Mouse (Mus musculus): ENCODE measurements around the gene Ifitm5. TPM values are rescaled to one million over a fixed set of nuclear protein-coding genes. Genes with fewer than 3 reads are reported as not detected.

Gene Ifitm5
- polyA plus RNA-seq, 1 experiment from 2014 or later = 179 TPM

GRCm38 (mm10) chr7:140955758-140956555 is 5.9 kb upstream of the Ifitm5 start, which contains the start of the genes Gm45717 and Ifitm2:
Gm45717 (minus strand) TSS chr7:140955937.
Ifitm2 (minus strand) TSS chr7:140955987.
- H3K36me3 ChIP-seq (ENCODE audit: control insufficient read depth, insufficient read depth, low read length) = 0 out of 2 replicates have a peak, but pooled peaks cover 10% of the 10 kb centered on the region
- peak within 1 kb of the TSS; percentile 71 for H3K9ac ChIP-seq (ENCODE audit: low read depth, low read length)
- H3K4me2 ChIP-seq (ENCODE audit: low read depth, low read length) = peak within 1 kb of the TSS; percentile 79
- H3K4me1 ChIP-seq (ENCODE audit: control insufficient read depth, insufficient read depth, low read length) = peaks cover 42% of the 10 kb centered on the region
- H3K27me3 ChIP-seq (replicated peaks; ENCODE audit: control insufficient read depth, insufficient read depth, low read length) = no peaks in the 10 kb centered on the region
- H3K27ac ChIP-seq (replicated peaks; ENCODE audit: low read depth, low read length) = peak within 1 kb of the TSS; percentile 94
- WGBS = 7% methylated on average over 11 of the region's 11 CpGs
- peak within 1 kb of the TSS; percentile 56 for H3K4me3 ChIP-seq (ENCODE audit: low read depth, low read length)
- no peaks in the 10 kb centered on the region for H3K9me3 ChIP-seq (ENCODE audit: control insufficient read depth, low read length)
- DNase-seq (ENCODE audit: low spot score) = peak; percentile 97
- ATAC-seq (ENCODE audit: low read depth) = peak; percentile 92

DNA sequence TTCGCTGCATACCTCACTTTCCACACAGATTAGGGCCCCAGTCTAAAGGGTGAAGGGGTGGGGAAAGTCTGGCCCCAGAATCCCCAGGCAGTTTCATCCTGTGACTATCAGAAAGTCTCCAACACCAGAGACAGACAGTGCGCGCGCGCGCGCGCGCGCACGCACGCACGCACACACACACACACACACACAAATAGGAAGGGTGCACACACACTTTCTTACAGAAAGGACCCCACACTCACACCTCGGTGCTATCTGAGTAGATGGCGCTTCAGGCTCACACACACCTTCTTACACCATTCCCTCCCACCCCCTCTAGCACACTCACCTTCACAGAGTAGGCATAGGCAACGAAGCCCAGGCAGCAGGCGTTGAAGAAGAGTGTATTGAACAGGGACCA is 5.3 kb upstream of the Ifitm5 start:
- peak overlapping the region; percentile 71 for H3K9ac ChIP-seq (ENCODE audit: low read depth, low read length)
- H3K27me3 ChIP-seq (replicated peaks; ENCODE audit: control insufficient read depth, insufficient read depth, low read length) = no peaks in the 10 kb centered on the region
- peaks cover 45% of the 10 kb centered on the region for H3K4me1 ChIP-seq (ENCODE audit: control insufficient read depth, insufficient read depth, low read length)
- H3K27ac ChIP-seq (replicated peaks; ENCODE audit: low read depth, low read length) = peak overlapping the region; percentile 94
- 12% methylated on average over 17 of the region's 17 CpGs for WGBS
- DNase-seq (ENCODE audit: low spot score) = no peak
- 0 out of 2 replicates have a peak, but pooled peaks cover 10% of the 10 kb centered on the region for H3K36me3 ChIP-seq (ENCODE audit: control insufficient read depth, insufficient read depth, low read length)
- H3K4me2 ChIP-seq (ENCODE audit: low read depth, low read length) = peak overlapping the region; percentile 79
- no peak for ATAC-seq (ENCODE audit: low read depth)
- no peaks in the 10 kb centered on the region for H3K9me3 ChIP-seq (ENCODE audit: control insufficient read depth, low read length)
- peak overlapping the region; percentile 56 for H3K4me3 ChIP-seq (ENCODE audit: low read depth, low read length)

DNA sequence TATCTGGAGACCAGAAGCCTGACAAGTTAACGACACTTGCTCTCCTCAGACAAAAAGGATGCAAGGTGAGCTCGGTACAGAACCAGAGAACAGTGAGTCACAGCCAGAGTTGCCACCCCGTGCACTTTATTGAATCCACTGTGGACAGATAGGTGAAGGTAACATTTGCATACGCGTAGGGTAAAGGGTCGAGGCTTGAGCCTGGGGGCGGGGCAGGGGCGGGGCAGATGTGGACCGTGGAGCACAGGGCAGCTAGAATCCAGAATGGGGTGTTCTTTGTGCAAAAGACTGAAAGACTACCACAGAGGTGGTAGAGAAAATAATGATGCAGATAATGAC is 4.6 kb upstream of the Ifitm5 start:
- Histone ChIP-seq H3K9me3 (ENCODE audit: control insufficient read depth, low read length) (no peaks in the 10 kb centered on the region), H3K4me1 (ENCODE audit: control insufficient read depth, insufficient read depth, low read length) (peaks cover 44% of the 10 kb centered on the region), H3K27ac (replicated peaks; ENCODE audit: low read depth, low read length) (peak overlapping the region; percentile 94), H3K4me2 (ENCODE audit: low read depth, low read length) (peak overlapping the region; percentile 79), H3K4me3 (ENCODE audit: low read depth, low read length) (peak overlapping the region; percentile 56), H3K9ac (ENCODE audit: low read depth, low read length) (peak overlapping the region; percentile 71), H3K36me3 (ENCODE audit: control insufficient read depth, insufficient read depth, low read length) (peaks cover 14% of the 10 kb centered on the region; the same call in 1 of the 2 replicates), H3K27me3 (replicated peaks; ENCODE audit: control insufficient read depth, insufficient read depth, low read length) (no peaks in the 10 kb centered on the region)
- DNase-seq (ENCODE audit: low spot score) (no peak), ATAC-seq (ENCODE audit: low read depth) (no peak)
- 8% methylated on average over 9 of the region's 9 CpGs for WGBS

DNA sequence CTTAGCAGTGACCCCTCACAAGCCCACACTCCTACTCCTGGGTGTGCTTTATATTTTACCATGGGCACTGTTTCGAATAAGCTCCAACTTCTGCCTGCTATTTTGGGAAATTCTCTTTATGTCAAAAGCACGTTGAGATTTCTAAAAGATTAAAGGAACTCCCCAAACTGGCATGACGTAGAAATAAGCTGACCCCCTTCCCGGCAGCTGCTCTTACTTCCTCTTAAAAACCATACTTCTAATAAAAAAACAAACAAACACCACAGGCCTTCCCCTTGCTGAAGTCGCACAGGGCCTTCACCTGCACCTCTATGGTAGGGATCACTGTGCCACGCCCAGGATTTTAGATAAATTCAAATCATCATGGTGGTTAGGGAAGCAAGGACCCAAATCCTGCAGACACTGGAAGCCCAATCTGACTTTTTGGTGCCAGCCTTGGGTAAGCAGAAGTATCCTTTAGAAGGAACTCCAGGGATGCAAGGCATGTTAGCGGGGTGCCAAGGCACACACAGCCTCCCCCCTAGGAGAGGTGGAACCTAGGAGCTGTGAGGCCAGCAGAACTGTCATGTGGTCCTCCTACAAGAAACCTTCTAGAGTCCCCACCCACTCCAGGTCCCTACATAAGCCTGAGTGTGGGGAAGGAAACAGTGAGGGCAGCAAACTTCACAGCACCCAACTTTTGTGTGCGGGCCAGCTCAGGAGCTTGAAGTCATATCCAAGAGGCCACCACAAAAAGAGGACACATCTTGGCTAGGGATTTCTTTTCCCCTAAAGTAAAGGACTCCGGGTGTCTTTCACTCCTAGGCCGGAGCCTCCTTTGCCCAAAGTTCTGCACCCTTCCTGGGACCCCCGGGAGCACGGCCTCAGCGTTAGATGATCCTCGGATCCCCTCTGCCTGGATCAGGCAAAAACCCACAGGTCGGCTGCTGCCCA is 4.0 kb upstream of the Ifitm5 start:
- H3K9me3 ChIP-seq (ENCODE audit: control insufficient read depth, low read length) = no peaks in the 10 kb centered on the region
- peaks cover 41% of the 10 kb centered on the region for H3K4me1 ChIP-seq (ENCODE audit: control insufficient read depth, insufficient read depth, low read length)
- WGBS = 50% methylated on average over 15 of the region's 15 CpGs
- no peaks in the 10 kb centered on the region for H3K27me3 ChIP-seq (replicated peaks; ENCODE audit: control insufficient read depth, insufficient read depth, low read length)
- DNase-seq (ENCODE audit: low spot score) (no peak), ATAC-seq (ENCODE audit: low read depth) (no peak)
- peak overlapping the region; percentile 56 for H3K4me3 ChIP-seq (ENCODE audit: low read depth, low read length)
- peaks cover 21% of the 10 kb centered on the region for H3K36me3 ChIP-seq (ENCODE audit: control insufficient read depth, insufficient read depth, low read length)
- H3K4me2 ChIP-seq (ENCODE audit: low read depth, low read length) = peak overlapping the region; percentile 79
- H3K27ac ChIP-seq (replicated peaks; ENCODE audit: low read depth, low read length) = peak overlapping the region; percentile 94
- H3K9ac ChIP-seq (ENCODE audit: low read depth, low read length) = peak overlapping the region; percentile 71

DNA sequence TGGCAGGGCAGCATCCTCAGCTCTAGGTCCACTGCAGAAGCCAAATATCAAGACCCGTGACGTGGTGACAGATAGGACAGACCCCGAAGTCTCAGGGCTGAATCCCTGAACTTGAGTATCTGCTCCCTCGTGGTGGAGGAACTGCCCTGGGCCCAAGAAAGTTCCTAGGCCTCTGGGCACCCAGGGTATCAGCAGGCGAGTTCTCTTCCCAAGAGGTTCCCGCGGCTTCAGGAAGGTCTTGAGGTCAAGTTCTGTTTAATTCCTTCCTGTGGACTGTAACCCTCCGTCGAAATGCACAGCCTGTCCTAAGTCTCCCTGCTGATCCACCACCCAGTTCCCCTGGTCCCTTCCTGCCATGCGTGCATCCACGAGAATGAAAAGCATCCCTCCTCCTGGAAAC is 3.0 kb upstream of the Ifitm5 start:
- Histone ChIP-seq H3K9ac (ENCODE audit: low read depth, low read length) (no peak overlapping the region), H3K9me3 (ENCODE audit: control insufficient read depth, low read length) (no peaks in the 10 kb centered on the region), H3K36me3 (ENCODE audit: control insufficient read depth, insufficient read depth, low read length) (peaks cover 30% of the 10 kb centered on the region), H3K4me1 (ENCODE audit: control insufficient read depth, insufficient read depth, low read length) (peaks cover 41% of the 10 kb centered on the region), H3K4me2 (ENCODE audit: low read depth, low read length) (peak overlapping the region; percentile 79), H3K27me3 (replicated peaks; ENCODE audit: control insufficient read depth, insufficient read depth, low read length) (no peaks in the 10 kb centered on the region), H3K4me3 (ENCODE audit: low read depth, low read length) (peak overlapping the region; percentile 56), H3K27ac (replicated peaks; ENCODE audit: low read depth, low read length) (no peak overlapping the region)
- no peak for ATAC-seq (ENCODE audit: low read depth)
- no peak for DNase-seq (ENCODE audit: low spot score)
- 72% methylated on average over 11 of the region's 11 CpGs for WGBS

- Histone ChIP-seq H3K27me3 (replicated peaks; ENCODE audit: control insufficient read depth, insufficient read depth, low read length) (no peaks in the 10 kb centered on the region), H3K36me3 (ENCODE audit: control insufficient read depth, insufficient read depth, low read length) (peaks cover 37% of the 10 kb centered on the region), H3K4me3 (ENCODE audit: low read depth, low read length) (peak overlapping the region; percentile 7; the same call in 1 of the 2 replicates), H3K9ac (ENCODE audit: low read depth, low read length) (no peak overlapping the region), H3K4me1 (ENCODE audit: control insufficient read depth, insufficient read depth, low read length) (peaks cover 41% of the 10 kb centered on the region), H3K27ac (replicated peaks; ENCODE audit: low read depth, low read length) (no peak overlapping the region), H3K4me2 (ENCODE audit: low read depth, low read length) (0 out of 2 replicates have a peak overlapping the region, but pooled peaks have one; percentile 10), H3K9me3 (ENCODE audit: control insufficient read depth, low read length) (no peaks in the 10 kb centered on the region)
- DNase-seq (ENCODE audit: low spot score) (no peak), ATAC-seq (ENCODE audit: low read depth) (no peak)
- 62% methylated on average over 7 of the region's 7 CpGs for WGBS
These were observed 2.4 kb upstream of the Ifitm5 start for GRCm38 (mm10) chr7:140952441-140952840.

GRCm38 (mm10) chr7:140951765-140952164 is 1.7 kb upstream of the Ifitm5 start:
- Histone ChIP-seq H3K36me3 (ENCODE audit: control insufficient read depth, insufficient read depth, low read length) (peaks cover 44% of the 10 kb centered on the region), H3K9me3 (ENCODE audit: control insufficient read depth, low read length) (no peaks in the 10 kb centered on the region), H3K4me1 (ENCODE audit: control insufficient read depth, insufficient read depth, low read length) (peaks cover 37% of the 10 kb centered on the region), H3K4me2 (ENCODE audit: low read depth, low read length) (no peak overlapping the region), H3K9ac (ENCODE audit: low read depth, low read length) (no peak overlapping the region), H3K27ac (replicated peaks; ENCODE audit: low read depth, low read length) (no peak overlapping the region), H3K4me3 (ENCODE audit: low read depth, low read length) (no peak overlapping the region), H3K27me3 (replicated peaks; ENCODE audit: control insufficient read depth, insufficient read depth, low read length) (no peaks in the 10 kb centered on the region)
- ATAC-seq (ENCODE audit: low read depth) (no peak), DNase-seq (ENCODE audit: low spot score) (no peak)
- WGBS = 57% methylated on average over 6 of the region's 6 CpGs

- no peak overlapping the region for H3K9ac ChIP-seq (ENCODE audit: low read depth, low read length)
- H3K36me3 ChIP-seq (ENCODE audit: control insufficient read depth, insufficient read depth, low read length) = peaks cover 51% of the 10 kb centered on the region
- ATAC-seq (ENCODE audit: low read depth) (no peak), DNase-seq (ENCODE audit: low spot score) (no peak)
- peaks cover 31% of the 10 kb centered on the region for H3K4me1 ChIP-seq (ENCODE audit: control insufficient read depth, insufficient read depth, low read length)
- H3K4me2 ChIP-seq (ENCODE audit: low read depth, low read length) = 0 out of 2 replicates have a peak overlapping the region, but pooled peaks have one; percentile 10
- no peaks in the 10 kb centered on the region for H3K27me3 ChIP-seq (replicated peaks; ENCODE audit: control insufficient read depth, insufficient read depth, low read length)
- H3K9me3 ChIP-seq (ENCODE audit: control insufficient read depth, low read length) = no peaks in the 10 kb centered on the region
- peak overlapping the region; percentile 39; the same call in 1 of the 2 replicates for H3K27ac ChIP-seq (replicated peaks; ENCODE audit: low read depth, low read length)
- WGBS = 42% methylated on average over 8 of the region's 8 CpGs
- no peak overlapping the region for H3K4me3 ChIP-seq (ENCODE audit: low read depth, low read length)
These were observed 960 bp upstream of the Ifitm5 start for GRCm38 (mm10) chr7:140951051-140951450.
